Comparison of ENCODE assay signal across 8 mouse cellular contexts in genomic region chr15:94590083-94590482, GRCm38 (mm10). TPM values are rescaled to one million over a fixed set of nuclear protein-coding genes. Genes with fewer than 3 reads are reported as not detected.
DNase-seq lines count a peak whose midpoint lies in the region; ATAC-seq and TF ChIP-seq lines count a peak whose summit lies in the region.

No protein-coding gene starts in this region.

- H3K4me1 ChIP-seq in embryonic facial prominence, embryonic 14.5 days (ENCODE audit: control insufficient read depth, insufficient read depth, low read length) = peaks cover 4% of the 10 kb centered on the region; the same call in 1 of the 2 replicates
- H3K4me1 ChIP-seq in intestine, embryonic 16.5 days (ENCODE audit: control insufficient read depth, insufficient read depth, low read length) = peaks cover 4% of the 10 kb centered on the region; the same call in 1 of the 2 replicates
- peaks cover 19% of the 10 kb centered on the region for H3K4me1 ChIP-seq in neural tube, embryonic 13.5 days (replicated peaks)

- H3K36me3 ChIP-seq in embryonic facial prominence, embryonic 14.5 days (ENCODE audit: control insufficient read depth, insufficient read depth, low read length) = peaks cover 15% of the 10 kb centered on the region
- no peaks in the 10 kb centered on the region for H3K36me3 ChIP-seq in intestine, embryonic 16.5 days (ENCODE audit: control insufficient read depth, insufficient read depth, low read length)
- peaks cover 7% of the 10 kb centered on the region; the same call in 1 of the 2 replicates for H3K36me3 ChIP-seq in neural tube, embryonic 13.5 days

- intact Hi-C loops in left cerebral cortex, adult 2 months (cut with DNase I) = no loop called here
- intact Hi-C loops in left cerebral cortex, postnatal 14 days (cut with DNase I) = no loop called here

- no peak for TF ChIP-seq CTCF in left cerebral cortex, adult 2 months (IDR thresholded peaks at IDR 0.05)

- no peaks in the 10 kb centered on the region for H3K27me3 ChIP-seq in embryonic facial prominence, embryonic 14.5 days (replicated peaks; ENCODE audit: control insufficient read depth, insufficient read depth, low read length)
- H3K27me3 ChIP-seq in intestine, embryonic 16.5 days (replicated peaks; ENCODE audit: control insufficient read depth, insufficient read depth, low read length) = no peaks in the 10 kb centered on the region
- no peaks in the 10 kb centered on the region for H3K27me3 ChIP-seq in neural tube, embryonic 13.5 days

- DNase-seq in left cerebral cortex, adult 2 months (ENCODE audit: extremely low spot score in 1 of 2, low spot score in 2 of 2) = no peak
- no peak for DNase-seq in left cerebral cortex, postnatal 14 days (ENCODE audit: low spot score in 2 of 2)
- no peak for DNase-seq in embryonic facial prominence, embryonic 14.5 days (ENCODE audit: low spot score)
- no peak for DNase-seq in gastrocnemius, adult 18-20 months (ENCODE audit: low spot score)
- no peak for DNase-seq in spleen, postnatal 14 days (ENCODE audit: low spot score in 2 of 2)
- DNase-seq in kidney, postnatal 25 days = no peak

- no peaks in the 10 kb centered on the region for H3K9me3 ChIP-seq in embryonic facial prominence, embryonic 14.5 days (ENCODE audit: control insufficient read depth, low read length)
- no peaks in the 10 kb centered on the region for H3K9me3 ChIP-seq in intestine, embryonic 16.5 days (ENCODE audit: control insufficient read depth, low read length)
- H3K9me3 ChIP-seq in neural tube, embryonic 13.5 days = no peaks in the 10 kb centered on the region

- peak overlapping the region; percentile 59 for H3K4me2 ChIP-seq in embryonic facial prominence, embryonic 14.5 days (ENCODE audit: low read depth, low read length)
- H3K4me2 ChIP-seq in intestine, embryonic 16.5 days (ENCODE audit: low read depth, low read length) = peak overlapping the region; percentile 61
- peak overlapping the region; percentile 51 for H3K4me2 ChIP-seq in neural tube, embryonic 13.5 days

- peak overlapping the region; percentile 57; the same call in 1 of the 2 replicates for H3K27ac ChIP-seq in left cerebral cortex, adult 2 months
- no peak overlapping the region; the same call in 1 of the 2 replicates for H3K27ac ChIP-seq in embryonic facial prominence, embryonic 14.5 days (replicated peaks; ENCODE audit: low read depth, low read length)
- H3K27ac ChIP-seq in intestine, embryonic 16.5 days (ENCODE audit: low read length) = no peak overlapping the region
- H3K27ac ChIP-seq in neural tube, embryonic 13.5 days (replicated peaks) = peak overlapping the region; percentile 39; the same call in 1 of the 2 replicates

- ATAC-seq in embryonic facial prominence, embryonic 14.5 days (ENCODE audit: low read depth) = peak; percentile 2; the same call in 1 of the 2 replicates
- ATAC-seq in intestine, embryonic 16.5 days = no peak
- ATAC-seq in neural tube, embryonic 13.5 days (ENCODE audit: low read depth) = peak; percentile 17

- peak overlapping the region; percentile 93 for H3K9ac ChIP-seq in embryonic facial prominence, embryonic 14.5 days (ENCODE audit: low read depth, low read length)
- no peak overlapping the region for H3K9ac ChIP-seq in intestine, embryonic 16.5 days (ENCODE audit: low read depth, low read length)
- H3K9ac ChIP-seq in neural tube, embryonic 13.5 days = peak overlapping the region; percentile 63

- H3K4me3 ChIP-seq in left cerebral cortex, adult 2 months = peak overlapping the region; percentile 38
- peak overlapping the region; percentile 99 for H3K4me3 ChIP-seq in embryonic facial prominence, embryonic 14.5 days (ENCODE audit: low read depth, low read length)
- H3K4me3 ChIP-seq in intestine, embryonic 16.5 days (ENCODE audit: low read length) = peak overlapping the region; percentile 97
- H3K4me3 ChIP-seq in neural tube, embryonic 13.5 days = peak overlapping the region; percentile 96

- WGBS in embryonic facial prominence, embryonic 14.5 days = 12% methylated on average over 8 of the region's 8 CpGs
- 13% methylated on average over 8 of the region's 8 CpGs for WGBS in intestine, embryonic 16.5 days
- 13% methylated on average over 8 of the region's 8 CpGs for WGBS in neural tube, embryonic 13.5 days

RNA-seq across cellular contexts. Expression of gene Twf1, which starts 0.4 kb away (rescaled TPM):
- 10 to 100 TPM; 39.2 to 46.4 TPM for total RNA-seq in left cerebral cortex, adult 2 months (2021)
- total RNA-seq in left cerebral cortex, postnatal 14 days (2021) = 10 to 100 TPM; 46.7 to 53.5 TPM
- 78.3 and 83.1 TPM in 2 replicates for polyA plus RNA-seq in embryonic facial prominence, embryonic 14.5 days (2014; fragmentation: Nextera tagmentation; extraction: Ambion mirVana)
- 134 and 142 TPM in 2 replicates for polyA plus RNA-seq in intestine, embryonic 16.5 days (2015; fragmentation: Nextera tagmentation; extraction: Ambion mirVana)
- 89.5 and 101 TPM in 2 replicates for polyA plus RNA-seq in neural tube, embryonic 13.5 days (2015; fragmentation: Nextera tagmentation; extraction: Ambion mirVana)
- 1 to 10 TPM; 5.1 to 8.2 TPM for total RNA-seq in gastrocnemius, adult 18-20 months (2021)

RNA-seq across cellular contexts. Expression of gene Tmem117, which starts 38.9 kb away (rescaled TPM):
- 1 to 10 TPM; 6.1 to 6.5 TPM for total RNA-seq in left cerebral cortex, adult 2 months (2021)
- 10 to 100 TPM; 10.5 to 11.4 TPM for total RNA-seq in left cerebral cortex, postnatal 14 days (2021)
- 9.6 and 11.1 TPM in 2 replicates for polyA plus RNA-seq in embryonic facial prominence, embryonic 14.5 days (2014; fragmentation: Nextera tagmentation; extraction: Ambion mirVana)
- polyA plus RNA-seq in intestine, embryonic 16.5 days (2015; fragmentation: Nextera tagmentation; extraction: Ambion mirVana) = 2.5 and 2.8 TPM in 2 replicates
- 8.6 and 9.9 TPM in 2 replicates for polyA plus RNA-seq in neural tube, embryonic 13.5 days (2015; fragmentation: Nextera tagmentation; extraction: Ambion mirVana)
- total RNA-seq in gastrocnemius, adult 18-20 months (2021) = 10 to 100 TPM; 15.6 to 19.1 TPM

RNA-seq across cellular contexts. Expression of gene Irak4, which starts 46.6 kb away (rescaled TPM):
- 1 to 10 TPM; 1.5 to 1.6 TPM for total RNA-seq in left cerebral cortex, adult 2 months (2021)
- 1 to 10 TPM; 1.8 to 1.9 TPM for total RNA-seq in left cerebral cortex, postnatal 14 days (2021)
- polyA plus RNA-seq in embryonic facial prominence, embryonic 14.5 days (2014; fragmentation: Nextera tagmentation; extraction: Ambion mirVana) = 4.4 and 5.2 TPM in 2 replicates
- 22.3 and 23.6 TPM in 2 replicates for polyA plus RNA-seq in intestine, embryonic 16.5 days (2015; fragmentation: Nextera tagmentation; extraction: Ambion mirVana)
- polyA plus RNA-seq in neural tube, embryonic 13.5 days (2015; fragmentation: Nextera tagmentation; extraction: Ambion mirVana) = 3.0 and 3.9 TPM in 2 replicates
- total RNA-seq in gastrocnemius, adult 18-20 months (2021) = 1 to 10 TPM; 1.8 to 2.3 TPM

RNA-seq across cellular contexts. Expression of gene Pus7l, which starts 46.7 kb away (rescaled TPM):
- 1 to 10 TPM; 3.0 to 3.1 TPM for total RNA-seq in left cerebral cortex, adult 2 months (2021)
- 1 to 10 TPM; 3.7 to 4.4 TPM for total RNA-seq in left cerebral cortex, postnatal 14 days (2021)
- 8.7 and 9.7 TPM in 2 replicates for polyA plus RNA-seq in embryonic facial prominence, embryonic 14.5 days (2014; fragmentation: Nextera tagmentation; extraction: Ambion mirVana)
- polyA plus RNA-seq in intestine, embryonic 16.5 days (2015; fragmentation: Nextera tagmentation; extraction: Ambion mirVana) = 7.7 and 7.8 TPM in 2 replicates
- 7.1 and 8.4 TPM in 2 replicates for polyA plus RNA-seq in neural tube, embryonic 13.5 days (2015; fragmentation: Nextera tagmentation; extraction: Ambion mirVana)
- total RNA-seq in gastrocnemius, adult 18-20 months (2021) = 1 to 10 TPM; 1.4 to 1.5 TPM

Comparison
In these comparisons a context has a peak if more than half of its experiments do, and no peak if none do; other contexts are left out.
1. H3K27ac ChIP-seq: peak in left cerebral cortex, adult 2 months (single experiment) and neural tube, embryonic 13.5 days (single experiment); none in embryonic facial prominence, embryonic 14.5 days (single experiment) and intestine, embryonic 16.5 days (single experiment).
2. H3K4me3 ChIP-seq: peak in every context shown above with its lines; median percentile 99 in embryonic facial prominence, embryonic 14.5 days; 97 in intestine, embryonic 16.5 days; 96 in neural tube, embryonic 13.5 days; 38 in left cerebral cortex, adult 2 months.
3. RNA of gene Twf1, which starts 0.4 kb away (total RNA-seq): 46.7 to 53.5 TPM in left cerebral cortex, postnatal 14 days and 39.2 to 46.4 TPM in left cerebral cortex, adult 2 months; 5.1 to 8.2 TPM in gastrocnemius, adult 18-20 months; every median in the first group is over 4 times any median in the second.
4. Peak in every context shown above with its lines, with median percentiles within 50 percentile points of each other: H3K4me2 ChIP-seq.